Mouse (Mus musculus) forebrain, postnatal 0 days (tissue): ENCODE data around the gene Ajap1. TPM values are rescaled to one million over a fixed set of nuclear protein-coding genes. Genes with fewer than 3 reads are reported as not detected.

ENCODE experiments used
- ATAC-seq: fragments of 200-750 bp; cut with Nextera tagmentation; 2 replicates; pipeline ENCODE4 v1.8.0; 2017; ENCODE audit warnings: mild to moderate bottlenecking, moderate library complexity
- DNase-seq: peaks from one replicate; pipeline ENCODE4 v3.0.0-alpha.2; 2015
- H3K27ac ChIP-seq: fragments of 300-500 bp; sonication (generic); 2 replicates; pipeline ENCODE4 v1.5.1; 2014; ENCODE audit warnings: low read depth, mild to moderate bottlenecking, antibody characterized with exemption, low read length, moderate library complexity, mixed read lengths
- H3K27me3 ChIP-seq: fragments of 300-500 bp; sonication (generic); 2 replicates; pipeline ENCODE4 v1.6.1; 2014; ENCODE audit warnings: mild to moderate bottlenecking, low read length, mixed read lengths; ENCODE audit not compliant: insufficient read depth
- H3K36me3 ChIP-seq: fragments of 300-500 bp; sonication (generic); 2 replicates; pipeline ENCODE4 v1.6.1; 2014; ENCODE audit warnings: mild to moderate bottlenecking, moderate library complexity; ENCODE audit not compliant: insufficient read depth
- H3K4me1 ChIP-seq: fragments of 300-500 bp; sonication (generic); 2 replicates; pipeline ENCODE4 v1.6.1; 2014; ENCODE audit warnings: antibody characterized with exemption; ENCODE audit not compliant: insufficient read depth
- H3K4me2 ChIP-seq: fragments of 300-500 bp; sonication (generic); 2 replicates; pipeline ENCODE4 v1.6.1; 2014; ENCODE audit warnings: low read depth, mild to moderate bottlenecking, moderate library complexity
- H3K4me3 ChIP-seq: fragments of 300-500 bp; sonication (generic); 2 replicates; pipeline ENCODE4 v1.5.1; 2014; ENCODE audit warnings: low read depth, low read length, mixed read lengths
- H3K9ac ChIP-seq: fragments of 300-500 bp; sonication (generic); 2 replicates; pipeline ENCODE4 v1.6.1; 2014; ENCODE audit warnings: mild to moderate bottlenecking
- H3K9me3 ChIP-seq: fragments of 300-500 bp; sonication (generic); 2 replicates; pipeline ENCODE4 v1.6.1; 2016; ENCODE audit warnings: low read length
- CTCF ChIP-seq: sonication (generic); IDR thresholded peaks from 2 replicates; pipeline ENCODE4 v1.5.1; 2016; ENCODE audit warnings: antibody characterized with exemption, control low read depth, low read depth
- WGBS: fragments of 180-500 bp; shearing (Covaris S2); extraction: QIAGEN DNeasy Blood & Tissue Kit; methylation state at CpG from one replicate; pipeline ENCODE4 v1.1.7; 2014; 5-methylcytosine and 5-hydroxymethylcytosine counted together
- polyA plus RNA-seq: library from polyadenylated mRNA; unstranded; fragments of >200 nt; fragmentation: Nextera tagmentation; extraction: Ambion mirVana; gene quantifications from 2 replicates; pipeline ENCODE4 v1.2.1, GENCODE M21; 2015
- total RNA-seq: library from RNA; depleted of rRNA; stranded (reverse); fragments of >200 nt; gene quantifications from 2 replicates; pipeline ENCODE4 v1.2.3, GENCODE M21; 2014

Gene Ajap1
- total and polyA plus RNA-seq, 2 experiments from 2014 or later, result 22.9 to 40.4 TPM

GRCm38 (mm10) chr4:153453496-153453895 lies 29.1 kb downstream of the Ajap1 start:
- H3K4me2 ChIP-seq, result no peak overlapping the region
- no peak overlapping the region for H3K4me3 ChIP-seq
- H3K27me3 ChIP-seq, result no peaks in the 10 kb centered on the region
- no peaks in the 10 kb centered on the region for H3K4me1 ChIP-seq
- no peaks in the 10 kb centered on the region for H3K36me3 ChIP-seq
- TF ChIP-seq CTCF, result no peak
- WGBS, result 84% methylated on average over 7 of the region's 7 CpGs
- peak; percentile 42; the same call in 1 of the 2 replicates for ATAC-seq
- no peak for DNase-seq
- no peak overlapping the region for H3K27ac ChIP-seq
- H3K9me3 ChIP-seq, result no peaks in the 10 kb centered on the region
- H3K9ac ChIP-seq, result no peak overlapping the region

GRCm38 (mm10) chr4:153451516-153451915 lies 31.1 kb downstream of the Ajap1 start:
- Histone ChIP-seq H3K9ac (no peak overlapping the region), H3K27ac (no peak overlapping the region), H3K27me3 (no peaks in the 10 kb centered on the region), H3K36me3 (no peaks in the 10 kb centered on the region), H3K4me2 (no peak overlapping the region), H3K4me3 (no peak overlapping the region), H3K9me3 (no peaks in the 10 kb centered on the region), H3K4me1 (no peaks in the 10 kb centered on the region)
- ATAC-seq, result no peak
- no peak for TF ChIP-seq CTCF
- 85% methylated on average over 8 of the region's 8 CpGs for WGBS
- DNase-seq, result no peak

- DNase-seq (no peak), ATAC-seq (no peak)
- Histone ChIP-seq H3K9me3 (no peaks in the 10 kb centered on the region), H3K27me3 (no peaks in the 10 kb centered on the region), H3K4me3 (no peak overlapping the region), H3K27ac (no peak overlapping the region), H3K4me1 (peaks cover 7% of the 10 kb centered on the region; the same call in 1 of the 2 replicates), H3K4me2 (no peak overlapping the region), H3K36me3 (no peaks in the 10 kb centered on the region), H3K9ac (no peak overlapping the region)
- TF ChIP-seq CTCF, result no peak
- WGBS, result 58% methylated on average over 10 of the region's 10 CpGs
These were observed 40.1 kb downstream of the Ajap1 start for GRCm38 (mm10) chr4:153442522-153442921.

- ATAC-seq (peak; percentile 42), DNase-seq (peak; percentile 58)
- H3K36me3 ChIP-seq, result no peaks in the 10 kb centered on the region
- no peaks in the 10 kb centered on the region for H3K27me3 ChIP-seq
- peak overlapping the region; percentile 31; the same call in 1 of the 2 replicates for H3K9ac ChIP-seq
- TF ChIP-seq CTCF, result no peak
- WGBS, result 54% methylated on average over 11 of the region's 11 CpGs
- no peak overlapping the region for H3K4me2 ChIP-seq
- no peak overlapping the region for H3K4me3 ChIP-seq
- peaks cover 23% of the 10 kb centered on the region for H3K4me1 ChIP-seq
- no peaks in the 10 kb centered on the region for H3K9me3 ChIP-seq
- peak overlapping the region; percentile 62 for H3K27ac ChIP-seq
These were observed 42.7 kb downstream of the Ajap1 start for GRCm38 (mm10) chr4:153439868-153440267.

GRCm38 (mm10) chr4:153439031-153439430 lies 43.6 kb downstream of the Ajap1 start:
- no peaks in the 10 kb centered on the region for H3K9me3 ChIP-seq
- 31% methylated on average over 12 of the region's 12 CpGs for whole genome bisulfite sequencing
- H3K9ac ChIP-seq, result no peak overlapping the region
- H3K27ac ChIP-seq, result 0 out of 2 replicates have a peak overlapping the region, but pooled peaks have one; percentile 62
- TF ChIP-seq CTCF, result no peak
- DNase-seq (peak; percentile 60), ATAC-seq (peak; percentile 35; the same call in 1 of the 2 replicates)
- H3K4me1 ChIP-seq, result peaks cover 23% of the 10 kb centered on the region
- H3K36me3 ChIP-seq, result no peaks in the 10 kb centered on the region
- H3K27me3 ChIP-seq, result no peaks in the 10 kb centered on the region
- H3K4me2 ChIP-seq, result 0 out of 2 replicates have a peak overlapping the region, but pooled peaks have one; percentile 2
- H3K4me3 ChIP-seq, result no peak overlapping the region

- H3K27me3 ChIP-seq, result no peaks in the 10 kb centered on the region
- TF ChIP-seq CTCF, result no peak
- H3K27ac ChIP-seq, result no peak overlapping the region
- H3K36me3 ChIP-seq, result peaks cover under 1% of the 10 kb centered on the region; the same call in 1 of the 2 replicates
- no peak overlapping the region for H3K4me3 ChIP-seq
- no peak overlapping the region for H3K9ac ChIP-seq
- H3K9me3 ChIP-seq, result no peaks in the 10 kb centered on the region
- peaks cover 23% of the 10 kb centered on the region for H3K4me1 ChIP-seq
- whole genome bisulfite sequencing, result 67% methylated on average over 9 of the region's 9 CpGs
- no peak overlapping the region for H3K4me2 ChIP-seq
- DNase-seq, result no peak
- ATAC-seq, result no peak
These were observed 45.4 kb downstream of the Ajap1 start for GRCm38 (mm10) chr4:153437196-153437595.

- 28% methylated on average over 5 of the region's 5 CpGs for WGBS
- peak; percentile 81 for DNase-seq
- ATAC-seq, result peak; percentile 90
These were observed 46.7 kb downstream of the Ajap1 start for GRCm38 (mm10) chr4:153435917-153436316.

More at GRCm38 (mm10) chr4:153435917-153436316, 46.7 kb downstream of the Ajap1 start:
- Histone ChIP-seq H3K9me3 (no peaks in the 10 kb centered on the region), H3K9ac (no peak overlapping the region), H3K4me3 (no peak overlapping the region), H3K4me1 (peaks cover 23% of the 10 kb centered on the region), H3K27ac (peak overlapping the region; percentile 73), H3K4me2 (0 out of 2 replicates have a peak overlapping the region, but pooled peaks have one; percentile 4), H3K36me3 (peaks cover 3% of the 10 kb centered on the region; the same call in 1 of the 2 replicates), H3K27me3 (no peaks in the 10 kb centered on the region)
- TF ChIP-seq CTCF, result no peak
